Mouse (Mus musculus): ENCODE data around the gene Man2b1. TPM values are rescaled to one million over a fixed set of nuclear protein-coding genes. Genes with fewer than 3 reads are reported as not detected.
"Not testable (repeated sequence)": the region's sequence is repeated elsewhere in the genome, so short reads cannot be mapped to it uniquely, and the experiment has no call there.

Gene Man2b1
- polyA plus RNA-seq, 1 experiment from 2014 or later = 17.7 TPM

- ATAC-seq (ENCODE audit: low FRiP score) = no peak
- Histone ChIP-seq H3K36me3 (peaks cover 48% of the 10 kb centered on the region), H3K4me1 (replicated peaks) (peaks cover 37% of the 10 kb centered on the region)
Measured at GRCm38 (mm10) chr8:85076993-85077392, 6.1 kb upstream of the Man2b1 start.

GRCm38 (mm10) chr8:85080214-85080531, 2.9 kb upstream of the Man2b1 start:
- Histone ChIP-seq H3K9ac (peak overlapping the region; percentile 91), H3K4me1 (replicated peaks) (peaks cover 41% of the 10 kb centered on the region), H3K27ac (peak overlapping the region; percentile 76), H3K4me3 (peak overlapping the region; percentile 88), H3K4me2 (peak overlapping the region; percentile 96), H3K27me3 (no peaks in the 10 kb centered on the region), H3K9me3 (no peaks in the 10 kb centered on the region), H3K36me3 (peaks cover 28% of the 10 kb centered on the region)
- under 1% methylated on average over 25 of the region's 25 CpGs for WGBS
- no peak for ATAC-seq (ENCODE audit: low FRiP score)

More at GRCm38 (mm10) chr8:85076993-85077392, 6.1 kb upstream of the Man2b1 start:
- no peak overlapping the region for H3K4me2 ChIP-seq
- 0% methylated on average over 2 of the region's 2 CpGs for WGBS
- H3K9ac ChIP-seq = 0 out of 2 replicates have a peak overlapping the region, but pooled peaks have one; percentile 39
- no peaks in the 10 kb centered on the region for H3K27me3 ChIP-seq
- H3K9me3 ChIP-seq = no peaks in the 10 kb centered on the region
- H3K27ac ChIP-seq = no peak overlapping the region
- H3K4me3 ChIP-seq = no peak overlapping the region

- WGBS = 0% methylated on average over 30 of the region's 30 CpGs
- H3K4me1 ChIP-seq (replicated peaks) = peaks cover 41% of the 10 kb centered on the region
- peak within 1 kb of the TSS; percentile 91 for H3K9ac ChIP-seq
- no peaks in the 10 kb centered on the region for H3K27me3 ChIP-seq
- peak within 1 kb of the TSS; percentile 88 for H3K4me3 ChIP-seq
- no peaks in the 10 kb centered on the region for H3K9me3 ChIP-seq
- peaks cover 28% of the 10 kb centered on the region for H3K36me3 ChIP-seq
- peak; percentile 21; the same call in 1 of the 2 replicates for ATAC-seq (ENCODE audit: low FRiP score)
- peak within 1 kb of the TSS; percentile 96 for H3K4me2 ChIP-seq
- H3K27ac ChIP-seq = peak within 1 kb of the TSS; percentile 76
Measured at GRCm38 (mm10) chr8:85080532-85081215, 2.4 kb upstream of the Man2b1 start, which contains the start of gene Wdr83os. Gene Wdr83os (plus strand): TSS chr8:85080740.

GRCm38 (mm10) chr8:85081216-85081555, 1.9 kb upstream of the Man2b1 start, which contains the start of gene Wdr83:
Gene Wdr83 (minus strand): TSS chr8:85081306.
- WGBS = 0% methylated on average over 9 of the region's 9 CpGs
- no peaks in the 10 kb centered on the region for H3K27me3 ChIP-seq
- peak within 1 kb of the TSS; percentile 91 for H3K9ac ChIP-seq
- H3K36me3 ChIP-seq = peaks cover 23% of the 10 kb centered on the region
- peak; percentile 41 for ATAC-seq (ENCODE audit: low FRiP score)
- H3K4me2 ChIP-seq = peak within 1 kb of the TSS; percentile 96
- H3K4me1 ChIP-seq (replicated peaks) = peaks cover 41% of the 10 kb centered on the region
- no peaks in the 10 kb centered on the region for H3K9me3 ChIP-seq
- peak within 1 kb of the TSS; percentile 88 for H3K4me3 ChIP-seq
- peak within 1 kb of the TSS; percentile 76 for H3K27ac ChIP-seq

- not testable (repeated sequence) for H3K4me3 ChIP-seq; H3K4me2 ChIP-seq; H3K9me3 ChIP-seq; H3K27ac ChIP-seq; H3K27me3 ChIP-seq; ATAC-seq (ENCODE audit: low FRiP score); H3K9ac ChIP-seq
- Histone ChIP-seq H3K36me3 (peaks cover 24% of the 10 kb centered on the region), H3K4me1 (replicated peaks) (peaks cover 38% of the 10 kb centered on the region)
- 99% methylated on average over 4 of the region's 4 CpGs for WGBS
Measured at GRCm38 (mm10) chr8:85082169-85082568, 901 bp upstream of the Man2b1 start.

GRCm38 (mm10) chr8:85084633-85085032, 1.6 kb downstream of the Man2b1 start:
- peaks cover 37% of the 10 kb centered on the region for H3K36me3 ChIP-seq
- peaks cover 34% of the 10 kb centered on the region for H3K4me1 ChIP-seq (replicated peaks)
- H3K9ac ChIP-seq = no peak overlapping the region
- no peaks in the 10 kb centered on the region for H3K9me3 ChIP-seq
- H3K27ac ChIP-seq = no peak overlapping the region
- no peak for ATAC-seq (ENCODE audit: low FRiP score)
- no peak overlapping the region for H3K4me3 ChIP-seq
- WGBS = 93% methylated on average over 8 of the region's 8 CpGs
- no peaks in the 10 kb centered on the region for H3K27me3 ChIP-seq
- no peak overlapping the region; the same call in 1 of the 2 replicates for H3K4me2 ChIP-seq

GRCm38 (mm10) chr8:85086238-85086637, 3.2 kb downstream of the Man2b1 start:
- no peak overlapping the region for H3K27ac ChIP-seq
- 75% methylated on average over 3 of the region's 3 CpGs for WGBS

GRCm38 (mm10) chr8:85088771-85089170, 5.7 kb downstream of the Man2b1 start:
- no peak overlapping the region for H3K27ac ChIP-seq
- H3K4me2 ChIP-seq = no peak overlapping the region
- H3K36me3 ChIP-seq = peaks cover 60% of the 10 kb centered on the region
- no peaks in the 10 kb centered on the region for H3K27me3 ChIP-seq
- H3K9me3 ChIP-seq = no peaks in the 10 kb centered on the region
- H3K4me3 ChIP-seq = no peak overlapping the region
- H3K4me1 ChIP-seq (replicated peaks) = peaks cover 5% of the 10 kb centered on the region
- no peak overlapping the region for H3K9ac ChIP-seq
- no peak for ATAC-seq (ENCODE audit: low FRiP score)
- WGBS = 89% methylated on average over 2 of the region's 2 CpGs

More at GRCm38 (mm10) chr8:85086238-85086637, 3.2 kb downstream of the Man2b1 start:
- Histone ChIP-seq H3K27me3 (no peaks in the 10 kb centered on the region), H3K9ac (no peak overlapping the region), H3K36me3 (peaks cover 42% of the 10 kb centered on the region), H3K4me1 (replicated peaks) (peaks cover 26% of the 10 kb centered on the region), H3K4me3 (no peak overlapping the region), H3K9me3 (no peaks in the 10 kb centered on the region), H3K4me2 (no peak overlapping the region)
- ATAC-seq (ENCODE audit: low FRiP score) = no peak

- WGBS = 93% methylated on average over 11 of the region's 11 CpGs
- Histone ChIP-seq H3K27ac (no peak overlapping the region), H3K4me2 (no peak overlapping the region), H3K9ac (no peak overlapping the region), H3K9me3 (no peaks in the 10 kb centered on the region), H3K4me3 (no peak overlapping the region), H3K36me3 (peaks cover 68% of the 10 kb centered on the region), H3K27me3 (no peaks in the 10 kb centered on the region), H3K4me1 (replicated peaks) (no peaks in the 10 kb centered on the region)
- no peak for ATAC-seq (ENCODE audit: low FRiP score)
Measured at GRCm38 (mm10) chr8:85090856-85091255, 7.8 kb downstream of the Man2b1 start.

- ATAC-seq (ENCODE audit: low FRiP score) = no peak
- Histone ChIP-seq H3K27ac (no peak overlapping the region), H3K4me2 (no peak overlapping the region), H3K4me1 (replicated peaks) (no peaks in the 10 kb centered on the region), H3K4me3 (no peak overlapping the region), H3K27me3 (no peaks in the 10 kb centered on the region), H3K9me3 (no peaks in the 10 kb centered on the region), H3K9ac (no peak overlapping the region), H3K36me3 (peaks cover 73% of the 10 kb centered on the region)
- WGBS = 37% methylated on average over 21 of the region's 21 CpGs
Measured at GRCm38 (mm10) chr8:85091526-85092090, 8.5 kb downstream of the Man2b1 start.

GRCm38 (mm10) chr8:85095051-85095450, 12.0 kb downstream of the Man2b1 start:
- no peak overlapping the region for H3K9ac ChIP-seq
- no peaks in the 10 kb centered on the region for H3K4me1 ChIP-seq (replicated peaks)
- H3K4me3 ChIP-seq = no peak overlapping the region
- H3K9me3 ChIP-seq = no peaks in the 10 kb centered on the region
- H3K4me2 ChIP-seq = no peak overlapping the region
- peaks cover 69% of the 10 kb centered on the region for H3K36me3 ChIP-seq
- no peak for ATAC-seq (ENCODE audit: low FRiP score)
- 94% methylated on average over 13 of the region's 13 CpGs for WGBS
- no peak overlapping the region for H3K27ac ChIP-seq
- no peaks in the 10 kb centered on the region for H3K27me3 ChIP-seq

GRCm38 (mm10) chr8:85095566-85095965, 12.5 kb downstream of the Man2b1 start:
- Histone ChIP-seq H3K4me1 (replicated peaks) (no peaks in the 10 kb centered on the region), H3K4me2 (no peak overlapping the region), H3K36me3 (peaks cover 69% of the 10 kb centered on the region), H3K4me3 (no peak overlapping the region), H3K9ac (no peak overlapping the region), H3K27ac (no peak overlapping the region), H3K9me3 (no peaks in the 10 kb centered on the region), H3K27me3 (no peaks in the 10 kb centered on the region)
- ATAC-seq (ENCODE audit: low FRiP score) = no peak
- 93% methylated on average over 7 of the region's 7 CpGs for WGBS

- H3K36me3 ChIP-seq = peaks cover 65% of the 10 kb centered on the region
- WGBS = 95% methylated on average over 16 of the region's 16 CpGs
- H3K4me1 ChIP-seq (replicated peaks) = no peaks in the 10 kb centered on the region
- H3K4me2 ChIP-seq = no peak overlapping the region
- H3K27me3 ChIP-seq = no peaks in the 10 kb centered on the region
- H3K4me3 ChIP-seq = no peak overlapping the region
- H3K9me3 ChIP-seq = no peaks in the 10 kb centered on the region
- H3K9ac ChIP-seq = no peak overlapping the region
- no peak for ATAC-seq (ENCODE audit: low FRiP score)
- H3K27ac ChIP-seq = no peak overlapping the region
Measured at GRCm38 (mm10) chr8:85096196-85096595, 13.1 kb downstream of the Man2b1 start.
